Mouse (Mus musculus) kidney, postnatal 10 days (tissue): ENCODE results near the gene Lce1d.

ENCODE experiments used
- DNase-seq: peaks from one replicate; pipeline ENCODE4 v3.0.0; 2021; ENCODE audit warnings: mixed read lengths

Gene Lce1d

DNA sequence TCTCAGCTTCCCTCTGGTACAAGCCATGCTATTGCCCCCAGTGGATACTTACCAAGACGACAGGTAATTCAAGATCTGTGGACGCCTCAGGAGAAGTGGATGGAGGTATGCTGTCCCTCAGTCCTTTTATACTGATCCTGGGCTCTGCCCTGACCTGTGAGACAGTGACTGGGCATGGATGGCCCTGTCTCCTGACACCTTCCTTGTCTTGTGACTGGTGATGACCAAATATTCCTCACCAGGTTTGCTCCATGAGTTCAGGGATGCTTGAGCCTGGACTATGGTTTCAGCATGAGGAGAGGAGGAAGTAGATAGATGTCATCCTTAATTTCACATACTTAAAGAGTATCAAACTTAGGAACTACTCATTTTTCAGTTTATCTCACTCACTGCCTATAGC, at the start of gene Lce1d:
Lce1d (minus strand) TSS at position 101 of the 400 bp plus-strand sequence.
- DNase-seq, result no peak

DNA sequence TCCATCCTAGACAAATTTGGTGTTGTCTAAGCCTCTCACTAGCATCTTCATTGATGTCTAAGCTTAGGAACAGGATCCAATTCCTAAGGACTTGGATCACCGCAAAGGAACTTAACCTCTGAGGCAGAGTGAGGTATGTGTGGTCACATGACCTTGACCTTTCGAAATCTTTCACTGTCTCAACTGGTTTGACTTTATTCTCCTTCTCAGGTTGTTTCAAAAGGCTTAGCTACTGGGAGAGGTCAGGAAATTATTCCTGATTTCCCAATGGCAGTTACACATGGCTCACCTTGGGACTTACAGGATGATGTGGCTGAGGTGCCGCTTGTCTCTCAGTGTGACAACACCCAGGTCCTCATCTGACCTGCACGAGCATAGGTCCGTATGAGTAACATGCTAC, 35.6 kb upstream of the Lce1d start:
- DNase-seq, result no peak

DNA sequence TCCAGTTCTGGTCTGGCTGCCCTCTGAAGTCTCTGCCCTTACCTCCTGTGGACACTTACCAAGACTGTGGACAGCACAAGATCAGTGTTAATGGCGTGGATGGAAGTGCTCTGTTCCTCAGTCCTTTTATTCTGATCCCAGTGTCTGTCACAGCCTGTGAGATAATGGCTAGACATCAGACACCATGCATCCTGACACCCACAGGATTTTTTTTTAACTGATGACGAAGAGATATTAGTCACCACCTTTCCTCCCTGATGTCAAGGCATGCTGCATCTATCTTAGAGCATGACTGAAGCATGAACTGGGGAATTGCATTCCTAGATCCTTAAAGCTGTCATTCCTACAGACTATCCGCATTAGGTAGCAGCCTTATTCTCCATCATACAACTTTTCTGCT, 33.2 kb upstream of the Lce1d start, which contains the start of gene Lce1f:
Lce1f (minus strand) TSS at position 101 of the 400 bp plus-strand sequence.
- DNase-seq, result no peak

DNA sequence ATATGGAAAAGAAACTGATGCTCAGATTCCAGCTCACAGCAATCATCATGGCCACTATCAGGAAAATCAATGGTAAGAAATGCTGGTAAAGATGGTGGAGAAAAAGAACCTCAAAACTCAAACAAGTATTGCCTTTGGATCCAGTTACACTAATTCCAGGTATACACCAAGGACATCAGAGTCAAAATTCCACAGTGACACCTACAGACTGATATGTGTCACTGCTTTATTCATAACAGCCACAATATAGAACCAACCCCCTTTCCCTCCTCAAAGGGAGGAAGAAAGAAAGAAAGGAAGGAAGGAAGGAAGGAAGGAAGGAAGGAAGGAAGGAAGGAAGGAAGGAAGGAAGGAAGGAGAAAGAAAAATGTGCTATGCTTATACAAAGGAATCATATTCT, 28.1 kb upstream of the Lce1d start:
- no peak for DNase-seq

DNA sequence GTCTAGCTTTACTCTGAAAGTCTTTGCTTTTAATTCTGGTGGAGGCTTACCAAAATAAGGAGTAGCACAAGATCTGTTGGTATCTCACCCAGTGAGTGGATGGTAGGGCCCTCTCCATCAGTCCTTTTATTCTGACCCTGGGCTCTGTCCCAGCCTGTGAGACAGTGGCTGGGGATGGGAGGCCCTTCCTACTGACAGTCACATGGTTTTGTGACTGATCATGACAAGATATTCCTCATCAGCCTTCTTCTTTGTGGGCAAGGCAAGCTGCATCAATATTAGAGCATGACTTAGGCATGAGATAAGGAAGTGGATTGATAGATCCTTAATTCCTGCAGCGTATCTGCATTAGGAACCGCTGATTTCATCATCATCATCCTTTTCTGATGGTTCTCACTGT, 22.0 kb upstream of the Lce1d start, which contains the start of gene Lce1e:
Lce1e (minus strand) TSS at position 101 of the 400 bp plus-strand sequence.
- DNase-seq, result no peak

DNA sequence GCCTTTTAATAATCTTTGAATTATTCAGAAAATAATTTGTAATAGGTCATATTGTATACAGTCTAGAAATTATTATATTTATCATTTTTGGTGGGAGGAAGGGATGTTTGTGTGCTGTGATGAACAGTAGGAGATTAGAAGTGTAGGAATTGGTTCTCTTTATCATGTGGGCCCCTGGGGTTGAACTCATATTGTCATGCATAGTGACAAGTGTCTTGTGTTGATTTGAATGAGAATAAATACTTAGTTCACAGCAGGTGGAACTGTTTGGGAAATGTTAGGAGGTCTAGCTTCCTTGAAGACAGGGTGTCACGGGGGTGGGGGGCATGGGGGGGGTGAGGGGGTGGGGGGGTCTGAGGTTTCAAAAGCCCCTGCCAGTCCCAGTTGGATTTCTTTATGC, 7.6 kb upstream of the Lce1d start:
- no peak for DNase-seq

DNA sequence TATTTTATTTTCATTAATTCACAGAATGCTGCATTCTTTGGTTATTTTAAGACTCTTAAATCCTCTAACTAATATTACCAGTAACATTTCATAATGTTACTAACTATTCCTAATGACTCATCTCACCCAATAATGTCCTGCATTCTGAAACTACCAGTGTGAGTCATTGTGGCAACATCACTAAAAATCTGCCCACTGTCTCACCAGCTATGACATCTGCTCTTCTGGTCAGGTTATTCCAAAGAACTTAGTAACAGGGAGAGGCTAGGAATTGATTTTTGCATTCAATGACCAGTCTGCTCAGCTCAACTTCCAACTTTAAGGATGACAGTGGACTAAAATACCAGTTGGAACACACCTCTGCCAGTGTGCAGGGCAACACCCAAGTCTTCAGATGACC, 4.7 kb upstream of the Lce1d start:
- DNase-seq, result no peak

DNA sequence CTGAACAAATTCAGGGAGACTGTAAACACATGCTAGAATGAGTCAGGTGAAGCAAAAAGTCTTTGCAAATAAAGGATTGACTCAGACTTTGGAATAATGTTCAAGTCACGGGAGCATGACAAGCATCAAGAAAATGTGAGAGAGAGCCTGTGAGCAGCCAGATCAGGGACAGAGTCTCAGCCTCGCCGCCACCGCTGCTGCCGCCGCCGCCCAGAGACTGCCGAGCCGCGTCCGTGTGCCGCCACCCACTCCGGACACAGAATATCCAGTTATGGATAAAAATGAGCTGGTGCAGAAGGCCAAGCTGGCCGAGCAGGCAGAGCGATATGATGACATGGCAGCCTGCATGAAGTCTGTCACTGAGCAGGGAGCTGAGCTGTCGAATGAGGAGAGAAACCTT, 2.1 kb upstream of the Lce1d start:
- peak; percentile 30 for DNase-seq

DNA sequence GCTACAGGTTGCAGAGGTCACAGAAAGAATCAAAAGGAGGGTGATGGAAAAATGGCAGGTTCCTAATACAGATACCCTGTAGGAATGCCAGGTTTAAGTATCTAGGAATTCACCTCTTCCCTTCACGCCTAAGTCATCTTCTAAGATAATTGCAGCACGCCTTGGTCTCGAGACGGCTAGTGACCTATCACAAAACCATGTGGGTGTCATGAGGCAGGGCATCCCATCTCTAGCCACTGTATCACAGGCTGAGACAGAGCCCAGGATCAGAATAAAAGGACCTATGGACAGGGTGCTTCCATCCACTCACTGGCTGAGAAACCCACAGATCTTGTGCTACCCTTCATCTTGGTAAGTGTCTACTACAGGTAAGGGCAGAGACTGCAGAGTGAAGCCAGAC, 8.1 kb downstream of the Lce1d start, which contains the start of gene Lce1c:
Lce1c (plus strand) TSS at position 301 of the 400 bp plus-strand sequence.
- no peak for DNase-seq

DNA sequence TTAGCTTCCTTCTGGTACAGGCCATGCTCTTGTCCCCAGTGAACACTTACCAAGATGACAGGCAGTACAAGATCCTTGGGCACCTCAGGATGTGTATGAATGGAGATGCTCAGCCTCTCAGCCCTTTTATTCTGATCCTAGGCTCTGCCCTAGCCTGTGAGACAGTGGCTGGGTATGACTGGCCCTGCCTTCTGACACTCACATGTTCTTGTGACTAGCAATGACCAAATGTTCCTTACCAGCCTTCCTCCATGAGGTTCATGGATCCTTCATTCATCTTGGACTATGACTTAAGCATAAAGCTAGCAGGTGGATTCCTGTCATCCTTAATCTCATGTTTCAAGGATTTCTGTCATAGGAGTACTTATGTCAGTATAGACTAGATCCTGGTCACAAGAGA, 16.8 kb downstream of the Lce1d start, which contains the start of gene Lce1a2:
Lce1a2 (minus strand) TSS at position 101 of the 400 bp plus-strand sequence.
- DNase-seq, result no peak

DNA sequence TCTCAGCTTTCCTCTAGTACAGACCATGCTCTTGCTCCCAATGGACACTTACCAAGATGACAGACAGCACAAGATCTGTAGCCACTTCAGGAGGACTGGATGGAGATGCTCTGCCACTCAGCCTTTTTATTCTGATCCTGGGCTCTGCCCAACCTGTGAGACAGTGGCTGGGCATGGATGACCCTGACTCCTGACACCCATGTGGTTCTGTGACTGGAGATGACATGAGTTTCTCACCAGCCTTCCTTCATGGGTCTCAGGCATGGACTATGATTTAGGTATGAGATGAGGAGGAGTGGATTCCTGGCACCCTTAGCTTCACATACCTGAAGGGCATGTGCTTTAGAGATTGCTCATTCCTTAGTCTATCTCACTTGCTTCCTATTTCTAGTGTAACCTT, 30.2 kb downstream of the Lce1d start, which contains the start of gene Lce1b:
Lce1b (minus strand) TSS at position 101 of the 400 bp plus-strand sequence.
- DNase-seq, result no peak

DNA sequence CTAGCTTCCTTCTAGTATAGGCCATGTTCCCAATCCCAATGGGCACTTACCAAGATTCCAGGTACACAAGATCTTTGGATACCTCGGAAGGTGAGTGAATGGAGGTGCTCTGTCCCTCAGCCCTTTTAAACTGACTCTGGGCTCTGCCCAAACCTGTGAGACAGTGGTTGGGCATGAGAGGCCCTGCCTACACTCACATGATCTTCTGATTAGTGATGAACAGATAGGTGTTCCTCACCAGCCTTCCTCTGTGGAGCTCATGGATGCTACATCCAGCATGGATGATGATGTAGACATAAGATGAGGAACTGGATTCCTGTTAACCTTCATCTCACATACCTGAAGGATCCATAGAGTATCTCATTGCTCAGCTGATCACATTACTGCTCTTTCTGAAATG, 38.8 kb downstream of the Lce1d start, which contains the start of gene Lce1a1:
Lce1a1 (minus strand) TSS at position 101 of the 400 bp plus-strand sequence.
- DNase-seq, result no peak

DNA sequence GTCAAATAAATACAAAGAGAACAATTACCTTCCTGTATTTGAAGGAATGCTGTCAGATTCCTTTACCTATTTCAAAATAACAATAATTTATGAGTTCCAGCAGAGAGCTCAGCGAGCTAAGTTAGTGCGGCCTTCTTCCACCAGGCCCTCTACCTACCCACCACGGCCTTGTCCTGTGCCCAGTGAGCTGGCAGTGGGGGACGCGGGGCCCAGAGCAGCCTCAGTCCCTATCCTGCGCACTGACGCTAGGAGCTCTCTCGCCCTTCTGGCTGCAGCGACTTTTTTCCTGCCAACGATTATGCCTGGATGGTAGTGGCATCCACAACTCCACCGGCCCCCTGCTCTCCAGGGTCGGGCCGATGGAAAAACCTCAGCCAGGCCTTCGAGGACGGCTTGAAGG, 47.2 kb downstream of the Lce1d start:
- DNase-seq, result no peak

DNA sequence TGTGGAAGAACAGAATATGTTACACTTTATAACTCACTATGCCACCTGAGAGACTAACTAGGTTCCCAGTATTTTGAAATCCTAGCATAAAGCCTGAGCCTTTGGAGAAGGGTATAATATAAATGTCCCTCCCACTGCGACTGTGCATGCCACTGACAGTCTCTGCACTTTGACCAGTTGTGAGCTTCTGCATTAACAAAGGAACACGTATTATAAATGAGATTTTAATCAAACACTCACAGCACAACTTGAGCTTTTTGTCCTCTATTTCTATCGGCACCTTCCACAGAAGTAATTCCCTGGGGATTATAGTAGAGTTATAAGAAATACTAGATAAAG, 48.4 kb downstream of the Lce1d start:
- DNase-seq, result no peak

DNA sequence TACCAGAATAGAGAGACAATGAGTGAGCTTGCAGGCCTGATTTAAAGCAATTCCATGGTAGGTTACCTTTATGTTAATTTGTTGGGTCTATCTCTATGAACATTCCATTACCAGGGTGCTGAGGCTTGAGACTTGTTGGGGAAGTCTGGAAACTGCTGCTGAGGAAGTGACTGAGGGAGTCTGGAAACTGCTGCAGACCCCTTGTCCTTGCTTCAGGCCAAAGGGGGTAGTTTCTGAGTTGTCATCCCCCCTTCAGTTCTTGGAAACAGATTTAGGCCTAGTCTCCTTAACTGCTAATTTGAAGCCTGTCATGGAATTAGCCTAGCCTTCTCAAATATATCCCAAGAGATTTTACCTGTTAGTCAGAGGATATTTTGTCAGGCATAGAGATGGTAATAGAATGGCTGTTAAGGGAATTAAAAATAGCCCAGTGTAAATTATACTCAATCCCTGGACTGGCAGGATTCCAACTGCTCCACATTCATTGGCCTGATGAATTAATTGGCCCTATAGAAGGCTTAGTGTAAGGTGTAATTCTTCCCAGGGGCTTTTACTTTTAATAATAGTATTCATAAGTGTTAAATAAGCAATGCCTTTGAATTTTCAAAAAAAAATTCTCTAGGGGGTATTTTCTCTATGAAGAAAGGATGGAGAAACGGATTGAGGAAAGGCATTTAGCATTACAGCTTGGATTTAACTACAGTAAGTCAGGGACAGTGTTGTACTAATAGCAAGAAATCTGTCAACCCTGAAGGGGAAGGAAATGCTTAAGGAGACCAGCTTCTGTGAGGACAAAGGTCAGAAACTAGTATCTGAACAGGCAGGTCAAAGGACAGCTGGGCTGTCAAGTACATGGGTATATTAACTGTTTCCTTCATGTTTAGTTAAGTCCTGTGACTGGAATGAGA, 49.0 kb downstream of the Lce1d start:
- no peak for DNase-seq
